Mouse (Mus musculus): Measurements from ENCODE around the gene Ccr6. TPM values are rescaled to one million over a fixed set of nuclear protein-coding genes. Genes with fewer than 3 reads are reported as not detected.

Ccr6 gene
- polyA plus RNA-seq, 1 experiment from 2014 or later = not detected

DNA sequence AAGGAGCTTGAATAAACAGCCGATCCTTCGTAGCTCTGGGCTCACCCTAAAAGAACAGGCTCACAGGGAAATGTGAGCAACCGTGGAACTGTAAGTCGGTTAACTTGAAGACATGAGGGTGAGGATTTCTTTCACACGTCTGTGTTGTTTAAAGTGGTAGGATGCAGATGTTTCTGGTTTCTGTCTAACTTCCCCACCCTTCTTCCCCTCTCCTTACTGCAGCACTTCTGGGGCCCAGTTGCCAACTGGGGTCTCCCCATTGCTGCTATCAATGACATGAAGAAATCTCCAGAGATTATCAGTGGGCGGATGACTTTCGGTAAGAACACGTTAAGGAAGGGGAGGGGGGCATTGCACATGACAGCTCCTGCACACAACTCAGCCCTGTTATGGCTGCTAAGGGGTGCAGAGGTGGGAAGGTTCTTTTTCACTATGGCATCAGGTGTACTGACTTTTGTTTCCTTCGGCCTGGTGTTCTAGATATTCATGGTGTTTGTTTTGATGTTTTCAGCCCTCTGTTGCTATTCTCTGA lies 60.5 kb downstream of the Ccr6 start:
- no peak for DNase-seq (ENCODE audit: extremely low spot score, low spot score)

DNA sequence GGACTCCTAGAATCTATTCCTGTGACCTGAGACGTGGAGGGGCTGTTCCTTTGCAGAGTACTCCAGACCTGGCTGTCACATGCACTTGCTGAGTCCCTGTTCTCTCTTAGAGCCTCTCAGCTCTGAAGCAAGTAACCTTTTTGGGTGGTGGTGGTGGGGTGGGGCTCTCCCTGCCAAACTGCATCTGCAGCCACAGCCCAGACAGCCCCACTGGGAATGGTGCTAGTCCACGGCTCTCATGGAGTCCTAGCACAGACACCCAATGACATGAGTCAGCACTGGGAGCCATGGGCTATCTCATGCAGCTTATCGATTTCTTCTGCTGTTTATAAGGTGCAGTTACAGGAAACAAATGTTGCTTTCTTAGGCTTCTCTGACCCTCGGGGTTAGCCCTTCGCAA lies 61.9 kb downstream of the Ccr6 start:
- Histone ChIP-seq H3K9me3 (no peaks in the 10 kb centered on the region), H3K36me3 (replicated peaks) (no peaks in the 10 kb centered on the region), H3K27me3 (ENCODE audit: poor library complexity, severe bottlenecking) (no peaks in the 10 kb centered on the region), H3K4me3 (no peak overlapping the region), H3K4me1 (no peaks in the 10 kb centered on the region), H3K27ac (no peak overlapping the region)
- WGBS = 86% methylated on average over 5 of the region's 5 CpGs
- DNase-seq (ENCODE audit: extremely low spot score, low spot score) = no peak

More for the DNA sequence above, 60.5 kb downstream of the Ccr6 start:
- 88% methylated on average over 9 of the region's 9 CpGs for WGBS
- H3K4me1 ChIP-seq = no peaks in the 10 kb centered on the region
- H3K9me3 ChIP-seq = no peaks in the 10 kb centered on the region
- H3K4me3 ChIP-seq = no peak overlapping the region
- H3K27ac ChIP-seq = no peak overlapping the region
- H3K36me3 ChIP-seq (replicated peaks) = no peaks in the 10 kb centered on the region
- no peaks in the 10 kb centered on the region for H3K27me3 ChIP-seq (ENCODE audit: poor library complexity, severe bottlenecking)

DNA sequence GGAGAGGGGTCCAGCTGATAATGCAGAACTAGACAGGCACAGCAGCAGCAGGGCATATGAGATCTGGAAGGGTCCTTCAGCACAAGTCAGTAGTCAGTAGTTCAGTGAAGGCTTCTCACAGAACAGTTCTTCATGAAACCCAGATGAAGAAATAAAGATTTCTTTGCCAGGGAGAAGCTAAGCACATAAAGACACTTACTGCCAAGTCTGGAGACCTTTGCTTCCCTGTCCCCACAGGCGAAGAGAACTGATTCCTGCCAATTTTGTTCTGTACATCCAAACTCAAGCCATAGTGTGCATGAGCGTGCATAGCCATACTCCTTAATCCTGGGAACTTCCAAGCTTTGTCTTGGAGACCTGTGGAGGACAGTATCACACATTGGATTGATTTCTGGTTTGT lies 62.4 kb downstream of the Ccr6 start:
- H3K36me3 ChIP-seq (replicated peaks) = no peaks in the 10 kb centered on the region
- no peak overlapping the region for H3K4me3 ChIP-seq
- no peak for DNase-seq (ENCODE audit: extremely low spot score, low spot score)
- H3K27me3 ChIP-seq (ENCODE audit: poor library complexity, severe bottlenecking) = no peaks in the 10 kb centered on the region
- no peaks in the 10 kb centered on the region for H3K4me1 ChIP-seq
- no peak overlapping the region for H3K27ac ChIP-seq
- H3K9me3 ChIP-seq = no peaks in the 10 kb centered on the region
- 86% methylated on average over 2 of the region's 2 CpGs for WGBS

DNA sequence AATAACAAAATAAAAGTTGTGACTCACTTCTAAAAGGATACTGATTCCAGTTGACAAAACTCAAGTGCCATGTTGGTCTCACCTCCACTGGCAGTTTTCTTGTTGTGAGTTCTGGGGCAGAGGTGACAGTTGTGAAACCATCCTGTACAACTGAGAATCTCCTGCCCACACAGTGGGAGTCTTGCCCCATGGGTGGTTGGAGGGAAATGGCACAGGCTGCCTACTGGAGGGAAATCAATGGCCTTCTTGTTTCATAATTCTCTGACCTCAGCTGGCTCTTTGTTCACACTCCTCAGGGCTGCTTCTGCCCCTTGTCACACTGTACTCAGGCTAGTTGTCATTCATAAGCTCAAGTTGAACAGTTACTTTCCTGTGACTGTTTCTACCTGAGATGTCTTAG lies 63.7 kb downstream of the Ccr6 start:
- Histone ChIP-seq H3K27me3 (ENCODE audit: poor library complexity, severe bottlenecking) (no peaks in the 10 kb centered on the region), H3K4me1 (no peaks in the 10 kb centered on the region), H3K36me3 (replicated peaks) (no peaks in the 10 kb centered on the region), H3K27ac (no peak overlapping the region), H3K4me3 (no peak overlapping the region), H3K9me3 (no peaks in the 10 kb centered on the region)
- DNase-seq (ENCODE audit: extremely low spot score, low spot score) = no peak

DNA sequence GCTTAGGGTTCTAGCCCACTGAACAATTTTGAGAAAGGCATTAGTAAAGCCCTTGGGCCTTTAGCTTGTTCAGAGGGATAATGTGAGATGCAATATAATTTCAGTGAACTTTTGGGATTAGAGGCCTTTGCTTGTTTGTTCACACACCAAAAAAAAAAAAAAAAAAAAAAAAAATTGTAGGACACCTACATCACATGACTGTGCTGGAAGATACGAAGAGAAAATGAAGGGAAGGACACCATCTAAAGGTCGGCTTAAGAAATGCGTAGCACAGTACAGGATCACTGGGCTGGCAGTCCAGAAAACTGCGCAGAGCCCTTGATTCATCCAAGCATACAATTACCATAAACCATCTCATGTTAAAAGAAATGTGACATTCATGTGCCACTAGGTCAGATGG lies 65.7 kb downstream of the Ccr6 start:
- no peaks in the 10 kb centered on the region for H3K36me3 ChIP-seq (replicated peaks)
- H3K9me3 ChIP-seq = no peaks in the 10 kb centered on the region
- no peak overlapping the region for H3K4me3 ChIP-seq
- 83% methylated on average over 4 of the region's 4 CpGs for whole genome bisulfite sequencing
- no peaks in the 10 kb centered on the region for H3K27me3 ChIP-seq (ENCODE audit: poor library complexity, severe bottlenecking)
- no peak for DNase-seq (ENCODE audit: extremely low spot score, low spot score)
- H3K27ac ChIP-seq = no peak overlapping the region
- no peaks in the 10 kb centered on the region for H3K4me1 ChIP-seq

DNA sequence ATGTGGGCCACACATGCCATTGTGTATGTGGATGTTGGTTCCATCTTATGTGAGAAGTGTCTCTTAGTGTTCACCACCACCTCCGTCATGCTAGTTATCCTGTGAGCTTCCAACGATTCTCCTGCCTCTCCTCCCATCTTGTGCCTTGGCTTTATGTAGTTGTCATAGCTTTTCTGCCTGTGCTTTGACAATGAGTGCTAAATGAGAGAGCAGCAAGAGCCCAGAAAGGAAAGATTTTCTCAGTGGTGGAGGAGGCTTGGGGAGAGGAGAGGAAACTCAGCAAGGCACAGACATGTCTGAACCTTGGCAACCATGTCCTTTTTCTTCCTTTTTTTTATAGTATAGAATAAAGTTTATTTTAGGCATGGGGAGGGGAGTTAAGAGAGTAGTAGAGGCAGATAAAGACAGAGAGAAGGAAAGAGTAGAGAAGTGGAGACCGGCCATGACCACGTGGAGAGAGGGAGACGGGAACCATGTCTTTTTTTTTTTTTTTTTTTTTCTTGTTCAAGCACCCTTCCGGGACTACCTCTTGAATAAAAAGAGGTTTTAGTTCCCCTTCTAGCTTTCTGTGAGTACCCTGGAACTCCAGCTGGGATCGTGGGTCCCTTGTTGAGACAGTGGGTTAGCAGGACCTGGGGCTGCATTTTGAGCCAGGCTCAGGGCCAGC lies 67.1 kb downstream of the Ccr6 start:
- no peaks in the 10 kb centered on the region for H3K27me3 ChIP-seq (ENCODE audit: poor library complexity, severe bottlenecking)
- no peaks in the 10 kb centered on the region for H3K36me3 ChIP-seq (replicated peaks)
- H3K4me3 ChIP-seq = no peak overlapping the region
- DNase-seq (ENCODE audit: extremely low spot score, low spot score) = no peak
- 80% methylated on average over 7 of the region's 7 CpGs for WGBS
- H3K9me3 ChIP-seq = no peaks in the 10 kb centered on the region
- no peak overlapping the region for H3K27ac ChIP-seq
- H3K4me1 ChIP-seq = no peaks in the 10 kb centered on the region

DNA sequence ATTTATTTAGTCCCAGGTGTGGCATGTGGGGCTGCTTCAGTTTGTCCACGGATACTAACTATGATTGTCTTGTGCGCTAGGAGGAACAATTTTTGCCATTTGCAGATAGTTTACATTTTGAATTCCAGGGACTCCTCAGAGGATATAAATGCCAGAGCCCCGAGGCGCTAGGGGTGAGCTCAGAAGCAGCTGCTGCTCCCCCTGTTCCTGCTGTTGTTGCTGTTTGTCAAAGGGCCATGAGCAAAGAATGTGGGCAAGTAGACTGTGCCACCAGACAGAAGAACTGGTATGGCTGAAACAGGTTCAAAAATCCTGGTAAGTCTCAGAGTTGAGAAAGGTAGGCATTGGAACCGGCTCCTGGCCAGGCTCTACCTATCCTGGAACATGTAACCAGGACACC lies 67.8 kb downstream of the Ccr6 start:
- Histone ChIP-seq H3K27me3 (ENCODE audit: poor library complexity, severe bottlenecking) (no peaks in the 10 kb centered on the region), H3K4me3 (no peak overlapping the region), H3K36me3 (replicated peaks) (no peaks in the 10 kb centered on the region), H3K27ac (no peak overlapping the region), H3K9me3 (no peaks in the 10 kb centered on the region), H3K4me1 (no peaks in the 10 kb centered on the region)
- no peak for DNase-seq (ENCODE audit: extremely low spot score, low spot score)
- 72% methylated on average over 5 of the region's 5 CpGs for WGBS

DNA sequence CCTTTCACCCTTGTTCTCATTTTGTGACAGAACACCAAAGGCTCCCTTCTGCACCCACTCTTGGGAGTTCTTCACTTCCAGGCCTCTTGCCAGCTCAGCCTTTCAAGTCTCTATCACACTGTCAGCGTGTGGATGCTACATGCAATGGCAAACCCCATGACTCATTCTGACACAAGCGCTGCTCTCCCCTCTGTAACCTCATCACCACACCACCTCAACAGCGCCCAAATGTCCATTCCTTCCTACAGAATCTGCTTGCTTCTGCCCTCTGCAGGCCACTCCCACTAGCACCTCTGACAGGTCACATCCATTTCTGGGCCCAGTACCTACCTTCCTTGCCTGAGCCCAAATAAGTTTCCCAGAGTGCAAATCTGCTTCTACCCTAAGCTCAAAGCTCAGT lies 70.0 kb downstream of the Ccr6 start:
- no peak for DNase-seq (ENCODE audit: extremely low spot score, low spot score)
- Histone ChIP-seq H3K4me1 (peaks cover 8% of the 10 kb centered on the region; the same call in 1 of the 2 replicates), H3K27me3 (ENCODE audit: poor library complexity, severe bottlenecking) (no peaks in the 10 kb centered on the region), H3K9me3 (no peaks in the 10 kb centered on the region), H3K36me3 (replicated peaks) (no peaks in the 10 kb centered on the region), H3K27ac (no peak overlapping the region), H3K4me3 (no peak overlapping the region)
- WGBS = 24% methylated on average over 3 of the region's 3 CpGs

Other genes with a start within 250 kb of the Ccr6 start
- 0.22 and 0.31 TPM in 2 replicates for gene Gm49673, start 88.3 kb upstream of the Ccr6 start, polyA plus RNA-seq (2016; fragmentation: Nextera tagmentation; extraction: Ambion mirVana)
- 14.6 and 17.0 TPM in 2 replicates for gene Rnaset2a, start 87.9 kb upstream of the Ccr6 start, polyA plus RNA-seq (2016; fragmentation: Nextera tagmentation; extraction: Ambion mirVana)
- 57.7 and 60.9 TPM in 2 replicates for gene Fgfr1op, start 70.5 kb upstream of the Ccr6 start, polyA plus RNA-seq (2016; fragmentation: Nextera tagmentation; extraction: Ambion mirVana)
- 61.7 and 71.1 TPM in 2 replicates for gene Mpc1, start 46.9 kb downstream of the Ccr6 start, polyA plus RNA-seq (2016; fragmentation: Nextera tagmentation; extraction: Ambion mirVana)
- 58.6 and 62.9 TPM in 2 replicates for gene Sft2d1, start 75.1 kb downstream of the Ccr6 start, polyA plus RNA-seq (2016; fragmentation: Nextera tagmentation; extraction: Ambion mirVana)
- 0.19 and 0.30 TPM in 2 replicates for gene Prr18, start 101.4 kb downstream of the Ccr6 start, polyA plus RNA-seq (2016; fragmentation: Nextera tagmentation; extraction: Ambion mirVana)
- 0.35 and 0.66 TPM in 2 replicates for gene T2, start 119.9 kb downstream of the Ccr6 start, polyA plus RNA-seq (2016; fragmentation: Nextera tagmentation; extraction: Ambion mirVana)
- gene T, start 198.4 kb downstream of the Ccr6 start, polyA plus RNA-seq (2016; fragmentation: Nextera tagmentation; extraction: Ambion mirVana) = 0.43 and 0.52 TPM in 2 replicates